Mouse (Mus musculus): ENCODE data around the gene Gm4792.

Gene Gm4792

DNA sequence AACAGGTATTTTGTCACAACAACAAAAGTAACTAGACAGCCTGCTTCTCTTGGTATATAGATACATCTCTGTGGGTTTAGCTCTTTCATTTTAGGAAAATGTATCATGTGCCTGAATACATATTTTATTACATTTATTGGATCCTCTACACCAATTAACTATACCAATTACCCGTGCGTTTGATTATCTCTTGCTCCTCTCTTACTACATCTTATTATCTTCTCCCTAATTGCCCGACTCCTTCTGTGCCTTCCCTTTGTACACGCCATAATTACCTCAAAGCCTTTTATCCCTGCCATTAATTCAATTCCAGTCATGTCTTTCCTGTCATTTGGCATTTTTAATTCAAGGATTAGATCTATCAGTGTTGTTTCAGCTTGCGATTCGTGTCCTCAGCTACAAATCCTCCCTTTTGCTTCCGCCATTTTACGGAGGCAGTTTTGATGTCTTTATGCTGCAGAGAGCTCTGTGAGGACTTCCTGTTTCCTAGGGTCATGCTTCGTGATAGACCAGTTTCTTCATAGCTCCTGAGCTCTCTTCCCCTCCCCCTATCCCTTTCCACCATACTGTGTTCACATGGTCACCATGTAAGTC, 5.7 kb upstream of the Gm4792 start:
- DNase-seq (ENCODE audit: low spot score in 2 of 2): no peak

- no peak for DNase-seq (ENCODE audit: low spot score in 2 of 2)
Observed at GRCm38 (mm10) chr10:94299301-94299700, 798 bp upstream of the Gm4792 start.

DNA sequence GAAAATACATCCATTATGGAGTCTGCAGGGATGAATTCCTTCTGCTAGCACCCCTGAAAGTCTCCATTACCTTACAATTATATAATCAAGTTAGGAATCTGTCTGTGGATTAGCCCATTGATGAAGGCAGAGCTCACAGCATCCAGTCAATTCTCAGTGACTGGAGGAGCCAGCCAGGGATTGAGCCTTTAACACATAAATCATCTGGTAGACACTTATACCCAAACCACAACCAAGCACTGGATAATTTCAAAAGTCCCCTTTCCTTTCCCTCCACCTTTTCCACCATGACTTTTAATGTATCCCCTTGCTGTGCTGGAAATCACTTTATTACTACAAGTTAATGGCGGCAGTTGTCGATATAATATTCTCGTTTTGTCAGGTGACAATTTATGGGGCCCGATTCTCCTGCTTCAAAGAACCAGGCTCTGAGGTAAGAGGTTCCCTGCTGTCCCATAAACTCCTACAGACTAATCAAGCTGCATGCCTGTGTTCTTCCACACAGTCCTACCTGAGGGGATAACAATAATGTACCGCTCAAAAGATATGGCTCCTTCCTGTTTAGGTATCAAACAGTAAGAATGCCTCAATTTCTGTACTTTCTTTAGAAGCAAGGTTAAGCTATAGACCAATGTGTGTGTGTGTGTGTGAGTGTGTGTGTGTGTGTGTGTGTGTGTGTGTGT, 2.4 kb downstream of the Gm4792 start:
- no peak for DNase-seq (ENCODE audit: low spot score in 2 of 2)

- no peak for DNase-seq (ENCODE audit: low spot score in 2 of 2)
Observed at GRCm38 (mm10) chr10:94294933-94295750, 3.4 kb downstream of the Gm4792 start.

GRCm38 (mm10) chr10:94294437-94294836, 4.1 kb downstream of the Gm4792 start:
- no peak for DNase-seq (ENCODE audit: low spot score in 2 of 2)

DNA sequence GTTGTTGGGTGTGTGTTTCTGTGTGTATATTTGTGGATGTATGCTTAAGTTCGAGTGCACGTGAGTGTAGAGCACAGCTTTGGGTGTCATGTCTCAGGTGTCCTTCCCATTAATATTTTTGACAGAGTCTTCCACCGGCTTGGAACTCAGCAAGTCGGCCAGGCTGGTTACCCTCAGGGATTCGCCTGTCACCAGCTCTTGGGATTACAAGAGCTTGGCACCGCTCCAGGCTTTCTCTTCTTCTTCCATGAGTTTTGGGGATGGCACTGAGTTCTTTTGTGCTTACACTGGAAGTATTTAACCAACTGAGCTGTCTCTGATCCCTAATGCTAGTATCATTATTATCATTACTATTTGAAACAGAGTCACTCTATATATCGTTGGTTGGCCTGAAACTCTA, 15.7 kb downstream of the Gm4792 start:
- no peak for DNase-seq (ENCODE audit: low spot score in 2 of 2)

DNA sequence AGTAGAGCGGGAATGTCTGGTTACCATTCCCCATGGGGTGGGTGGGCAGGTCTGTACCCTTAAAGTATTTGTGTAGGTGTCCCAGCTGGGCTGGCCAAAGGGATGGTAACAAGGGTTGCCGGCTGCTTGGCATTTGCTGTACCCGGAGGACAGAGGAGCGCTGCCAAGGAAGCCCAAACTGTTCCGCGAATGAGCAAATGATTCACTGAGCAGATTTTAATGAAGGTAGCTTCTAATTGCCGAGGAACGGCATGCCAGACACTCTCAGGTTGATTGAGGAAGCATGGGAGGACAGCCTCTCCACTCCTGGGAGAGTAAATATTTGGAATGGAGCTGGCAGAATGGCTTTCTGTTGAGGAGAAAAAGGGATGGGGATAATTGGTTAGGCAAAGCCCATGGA, 16.3 kb downstream of the Gm4792 start:
- no peak for DNase-seq (ENCODE audit: low spot score in 2 of 2)

DNA sequence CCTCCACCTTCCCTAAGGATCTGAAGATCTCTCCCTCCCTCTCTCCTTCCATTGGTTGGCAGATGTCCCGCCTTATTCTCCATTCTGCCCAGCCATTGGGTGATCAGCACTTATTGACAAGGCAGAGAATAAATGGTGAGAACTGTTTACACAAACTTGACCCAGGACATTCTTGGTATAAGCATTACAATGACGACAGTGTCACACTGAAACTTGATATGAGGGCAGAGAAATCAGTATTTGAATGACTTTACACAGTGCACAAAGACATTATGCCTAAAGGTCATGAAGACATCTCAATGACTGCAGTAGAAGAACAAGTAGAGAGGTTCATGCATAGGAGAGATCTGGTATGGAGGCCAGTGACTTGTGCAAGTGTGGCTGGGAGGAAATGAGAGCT, 22.0 kb downstream of the Gm4792 start:
- DNase-seq (ENCODE audit: low spot score in 2 of 2): no peak

GRCm38 (mm10) chr10:94275321-94275720, 23.2 kb downstream of the Gm4792 start:
- DNase-seq (ENCODE audit: low spot score in 2 of 2): no peak

DNA sequence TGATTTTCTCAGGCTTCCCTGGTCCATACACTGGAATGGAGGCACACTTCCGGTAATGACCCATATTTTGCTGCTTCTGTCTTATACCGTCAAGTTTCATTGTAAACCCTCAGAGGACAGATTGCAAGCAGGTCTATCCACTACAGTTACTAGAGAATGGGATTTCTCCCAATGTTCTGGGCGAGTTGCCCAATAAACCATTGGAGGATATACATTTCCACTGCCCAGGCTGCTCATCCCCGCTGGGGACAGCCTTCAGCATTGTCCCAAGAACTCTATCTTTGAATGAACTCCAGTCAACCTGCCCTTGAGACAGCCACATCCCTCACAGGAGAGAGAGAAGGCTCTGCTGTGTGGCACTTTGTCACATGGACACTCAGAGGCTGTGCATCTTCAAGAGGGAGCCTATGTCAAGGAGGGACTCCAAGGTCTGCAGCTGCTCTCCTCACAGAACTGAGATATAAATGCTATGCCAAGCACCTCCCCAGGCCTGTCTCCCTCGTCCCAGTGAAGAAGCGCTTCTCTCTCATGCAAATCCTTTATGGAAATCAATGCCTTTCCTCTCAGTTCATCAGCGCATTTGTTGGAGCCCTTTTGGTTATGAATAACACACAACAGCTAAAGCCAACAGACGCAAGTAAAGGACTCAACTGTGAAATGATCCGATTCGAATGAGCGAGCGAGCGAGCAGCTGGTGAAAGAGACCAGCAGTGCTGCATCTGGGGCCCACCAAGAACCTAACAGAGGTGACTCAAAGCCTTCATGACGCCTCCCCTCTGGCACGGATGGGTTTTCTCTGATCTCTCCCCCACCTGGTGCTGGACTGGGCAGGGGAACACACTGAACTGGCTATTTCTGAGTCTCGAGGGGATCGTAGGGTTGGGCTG, 32.6 kb downstream of the Gm4792 start:
- no peak for DNase-seq (ENCODE audit: low spot score in 2 of 2)

GRCm38 (mm10) chr10:94263211-94263610, 35.3 kb downstream of the Gm4792 start:
- no peak for DNase-seq (ENCODE audit: low spot score in 2 of 2)

DNA sequence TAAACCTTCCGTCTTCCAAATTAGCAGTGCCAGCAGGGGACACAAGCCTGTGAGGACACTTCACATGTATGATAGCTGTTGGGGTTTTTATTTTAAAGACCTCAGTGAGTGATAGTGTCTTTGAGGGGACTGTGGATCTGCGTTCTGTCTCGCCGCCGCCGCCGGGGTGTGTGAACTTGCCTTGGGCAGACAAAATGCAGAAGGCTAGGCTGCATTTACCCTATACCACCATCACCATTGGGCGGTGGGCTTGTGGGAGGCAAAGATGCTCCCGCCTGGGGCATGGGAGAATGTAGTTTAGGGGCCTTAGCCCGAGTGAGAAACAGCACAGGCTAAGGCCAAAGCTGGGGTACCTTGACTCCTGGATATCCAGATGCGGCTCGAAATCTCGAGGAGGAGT, 35.9 kb downstream of the Gm4792 start:
- DNase-seq (ENCODE audit: low spot score in 2 of 2): no peak

- no peak for DNase-seq (ENCODE audit: low spot score in 2 of 2)
Observed at GRCm38 (mm10) chr10:94260544-94260943, 38.0 kb downstream of the Gm4792 start.

GRCm38 (mm10) chr10:94256518-94256917, 42.0 kb downstream of the Gm4792 start:
- no peak for DNase-seq (ENCODE audit: low spot score in 2 of 2)

DNA sequence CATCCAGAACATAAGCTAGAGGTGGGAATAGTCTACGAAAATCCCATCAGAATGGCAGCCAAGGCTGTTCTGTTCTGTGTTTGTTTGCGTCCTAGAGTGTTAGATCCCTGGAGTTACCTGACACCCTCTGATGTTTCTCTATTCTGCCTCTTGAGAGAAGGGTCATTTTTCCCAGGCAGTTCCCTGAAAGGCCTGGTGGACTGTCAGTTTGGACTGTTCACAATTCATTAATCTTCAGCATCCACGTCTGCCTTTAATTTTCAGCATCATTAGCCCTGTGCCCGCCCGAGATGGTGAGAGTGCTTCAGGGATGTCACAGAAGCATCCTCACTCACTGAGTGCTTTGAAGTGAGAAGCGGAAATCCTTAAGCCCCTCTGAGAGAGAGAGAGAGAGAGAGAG, 42.8 kb downstream of the Gm4792 start:
- no peak for DNase-seq (ENCODE audit: low spot score in 2 of 2)

DNA sequence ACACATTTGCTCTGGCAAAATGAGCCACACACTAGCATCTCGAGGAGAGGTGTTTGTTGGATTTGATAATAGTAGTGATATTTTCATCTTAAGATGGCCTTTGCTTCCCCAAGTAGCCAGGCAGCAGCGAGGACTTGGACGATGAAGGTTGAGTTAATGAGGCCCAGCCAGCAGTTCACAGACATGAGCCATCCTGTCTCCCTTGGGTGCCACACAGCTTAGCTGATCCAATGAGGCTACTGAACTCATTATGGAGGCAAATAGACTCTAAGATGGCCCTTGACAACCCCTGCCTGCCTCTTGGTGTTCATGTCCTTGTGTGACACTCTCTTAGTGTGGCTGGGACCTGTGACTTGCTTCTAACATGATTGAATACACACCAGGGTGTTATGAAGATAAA, 43.7 kb downstream of the Gm4792 start:
- no peak for DNase-seq (ENCODE audit: low spot score in 2 of 2)

- DNase-seq (ENCODE audit: low spot score in 2 of 2): no peak
Observed at GRCm38 (mm10) chr10:94253260-94253807, 45.2 kb downstream of the Gm4792 start.

DNA sequence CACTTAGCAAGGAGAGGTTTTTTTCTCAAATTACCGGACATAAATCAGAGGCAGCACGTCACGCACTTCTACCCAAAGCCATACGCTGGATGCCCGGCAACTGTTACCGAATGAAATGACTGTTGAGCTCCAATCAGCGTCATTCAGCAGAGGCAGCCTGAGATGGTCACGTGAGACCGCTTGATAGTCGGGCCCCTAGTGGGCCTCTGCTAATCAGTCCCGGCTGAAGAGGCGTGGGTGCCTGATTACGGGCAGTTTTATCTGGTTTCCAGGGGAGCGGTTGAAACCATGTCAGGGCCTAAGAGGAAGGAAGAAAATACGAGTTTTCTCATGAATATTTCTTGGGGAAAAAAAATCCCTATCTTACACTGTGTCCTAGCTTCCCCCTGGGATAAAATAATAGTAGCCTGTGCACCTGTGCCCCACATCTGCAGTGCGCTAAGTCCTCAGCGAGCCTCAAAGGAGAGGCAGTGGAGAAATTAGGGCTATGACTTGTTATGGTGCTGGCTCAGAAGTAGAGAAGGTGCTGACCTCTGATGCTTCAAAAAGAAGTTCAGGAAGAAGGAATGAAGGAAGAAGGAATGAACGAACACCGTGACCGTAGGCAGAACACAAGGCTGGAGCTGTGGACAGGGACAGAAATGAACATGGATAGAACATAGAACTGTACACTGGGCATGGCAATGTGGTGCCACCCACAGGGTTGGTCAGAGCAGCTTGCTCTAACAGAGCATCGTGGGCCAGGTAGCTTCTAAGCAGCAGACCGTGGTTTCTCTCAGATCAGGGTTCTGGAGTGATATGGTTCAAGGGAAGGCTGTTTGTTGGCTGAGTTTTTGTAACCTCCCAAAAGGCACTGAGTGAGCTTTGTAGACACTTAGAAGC, 48.7 kb downstream of the Gm4792 start:
- no peak for DNase-seq (ENCODE audit: low spot score in 2 of 2)

- DNase-seq (ENCODE audit: low spot score in 2 of 2): no peak
Observed at GRCm38 (mm10) chr10:94247748-94248349, 50.7 kb downstream of the Gm4792 start.
